Mouse (Mus musculus) midbrain, embryonic 11.5 days (tissue): ENCODE results near the gene Nectin2. TPM values are rescaled to one million over a fixed set of nuclear protein-coding genes. Genes with fewer than 3 reads are reported as not detected.
"Not testable (repeated sequence)": the region's sequence is repeated elsewhere in the genome, so short reads cannot be mapped to it uniquely, and the experiment has no call there.

Source experiments
- ATAC-seq: fragments of 200-750 bp; cut with Nextera tagmentation; 2 replicates; pipeline ENCODE4 v1.8.0; 2017; ENCODE audit warnings: moderate TSS enrichment, moderate library complexity; ENCODE audit not compliant: low FRiP score
- DNase-seq: peaks from one replicate; pipeline ENCODE4 v3.0.0; 2015; ENCODE audit warnings: low spot score; ENCODE audit errors: missing footprints
- H3K27ac ChIP-seq: fragments of 300-500 bp; sonication (generic); 2 replicates; pipeline ENCODE4 v1.5.1; 2014; ENCODE audit warnings: low read depth, low read length
- H3K27me3 ChIP-seq: fragments of 300-500 bp; sonication (generic); 2 replicates; pipeline ENCODE4 v1.6.1; 2014; ENCODE audit warnings: mild to moderate bottlenecking, low read length, moderate library complexity, mixed read lengths; ENCODE audit not compliant: control insufficient read depth, insufficient read depth
- H3K36me3 ChIP-seq: fragments of 300-500 bp; sonication (generic); 2 replicates; pipeline ENCODE4 v1.6.1; 2014; ENCODE audit warnings: mild to moderate bottlenecking, low read length, moderate library complexity, mixed read lengths; ENCODE audit not compliant: control insufficient read depth, insufficient read depth
- H3K4me1 ChIP-seq: fragments of 300-500 bp; sonication (generic); 2 replicates; pipeline ENCODE4 v1.6.1; 2014; ENCODE audit warnings: low read length; ENCODE audit not compliant: control insufficient read depth, insufficient read depth
- H3K4me2 ChIP-seq: fragments of 300-500 bp; sonication (generic); 2 replicates; pipeline ENCODE4 v1.6.1; 2014; ENCODE audit warnings: mild to moderate bottlenecking, moderate library complexity
- H3K4me3 ChIP-seq: fragments of 300-500 bp; sonication (generic); 2 replicates; pipeline ENCODE4 v1.5.1; 2014; ENCODE audit warnings: low read depth, low read length
- H3K9ac ChIP-seq: fragments of 300-500 bp; sonication (generic); 2 replicates; pipeline ENCODE4 v1.6.1; 2014; ENCODE audit warnings: low read length
- H3K9me3 ChIP-seq: fragments of 300-500 bp; sonication (generic); 2 replicates; pipeline ENCODE4 v1.6.1; 2016; ENCODE audit warnings: low read length; ENCODE audit not compliant: control insufficient read depth
- WGBS: fragments of 180-500 bp; shearing (Covaris S2); extraction: QIAGEN DNeasy Blood & Tissue Kit; methylation state at CpG from one replicate; pipeline ENCODE4 v1.1.7; 2014; 5-methylcytosine and 5-hydroxymethylcytosine counted together
- polyA plus RNA-seq: library from polyadenylated mRNA; unstranded; fragments of >200 nt; fragmentation: Nextera tagmentation; extraction: Ambion mirVana; gene quantifications from 2 replicates; pipeline ENCODE4 v1.2.1, GENCODE M21; 2014

Gene Nectin2
- polyA plus RNA-seq = 48.0 and 52.8 TPM in 2 replicates

DNA sequence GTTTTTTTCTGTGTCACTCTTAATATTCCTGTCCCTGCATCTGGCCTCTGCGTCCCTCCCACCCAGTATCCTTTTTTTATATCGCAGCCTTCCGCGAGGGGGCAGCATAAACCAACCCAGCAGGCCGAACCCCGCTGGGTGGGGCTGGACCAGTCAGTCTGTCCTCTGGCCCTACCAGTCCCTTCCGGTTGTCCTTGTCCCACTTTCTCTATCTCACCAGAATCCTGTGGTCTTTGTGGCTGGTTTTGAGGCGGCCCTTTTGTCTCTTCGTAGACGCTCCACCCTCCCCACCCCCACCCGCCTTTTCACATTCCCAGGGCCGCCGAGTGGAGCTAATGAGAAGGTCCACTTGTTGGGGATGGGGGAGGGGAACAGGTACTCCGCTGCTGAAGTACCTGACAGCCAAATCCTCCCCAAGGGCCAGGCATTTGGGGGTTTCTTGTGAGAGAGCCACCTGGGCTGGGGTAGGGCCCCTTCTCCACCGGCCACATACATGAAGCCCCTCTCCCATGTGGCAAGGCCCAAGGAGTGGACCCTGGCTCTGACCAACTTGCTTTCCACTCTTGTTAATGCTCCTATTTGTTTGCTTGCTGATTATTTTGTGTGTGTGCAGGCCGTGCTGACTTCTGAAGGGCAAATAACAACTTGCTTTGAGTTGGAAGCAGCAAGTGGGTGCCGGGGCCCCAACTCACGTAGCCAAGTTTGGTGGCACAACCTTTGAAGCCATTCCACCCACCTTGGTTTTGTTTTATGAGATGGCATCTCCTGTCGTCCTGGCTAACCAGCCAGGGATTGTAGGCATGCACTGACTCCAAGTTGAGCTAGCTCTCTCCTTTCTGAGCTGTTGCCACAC, at the start of gene Nectin2:
TSS of gene Nectin2 (minus strand) at position 267 of the 853 bp plus-strand sequence.
- peak within 1 kb of the TSS; percentile 88 for H3K9ac ChIP-seq
- H3K36me3 ChIP-seq = no peaks in the 10 kb centered on the region
- H3K4me2 ChIP-seq = peak within 1 kb of the TSS; percentile 95
- H3K9me3 ChIP-seq = no peaks in the 10 kb centered on the region
- H3K27me3 ChIP-seq = no peaks in the 10 kb centered on the region
- H3K4me3 ChIP-seq = peak within 1 kb of the TSS; percentile 76
- H3K27ac ChIP-seq = peak within 1 kb of the TSS; percentile 55
- peaks cover 22% of the 10 kb centered on the region for H3K4me1 ChIP-seq
- WGBS = 19% methylated on average over 19 of the region's 19 CpGs
- DNase-seq = peak; percentile 97
- peak; percentile 76 for ATAC-seq

DNA sequence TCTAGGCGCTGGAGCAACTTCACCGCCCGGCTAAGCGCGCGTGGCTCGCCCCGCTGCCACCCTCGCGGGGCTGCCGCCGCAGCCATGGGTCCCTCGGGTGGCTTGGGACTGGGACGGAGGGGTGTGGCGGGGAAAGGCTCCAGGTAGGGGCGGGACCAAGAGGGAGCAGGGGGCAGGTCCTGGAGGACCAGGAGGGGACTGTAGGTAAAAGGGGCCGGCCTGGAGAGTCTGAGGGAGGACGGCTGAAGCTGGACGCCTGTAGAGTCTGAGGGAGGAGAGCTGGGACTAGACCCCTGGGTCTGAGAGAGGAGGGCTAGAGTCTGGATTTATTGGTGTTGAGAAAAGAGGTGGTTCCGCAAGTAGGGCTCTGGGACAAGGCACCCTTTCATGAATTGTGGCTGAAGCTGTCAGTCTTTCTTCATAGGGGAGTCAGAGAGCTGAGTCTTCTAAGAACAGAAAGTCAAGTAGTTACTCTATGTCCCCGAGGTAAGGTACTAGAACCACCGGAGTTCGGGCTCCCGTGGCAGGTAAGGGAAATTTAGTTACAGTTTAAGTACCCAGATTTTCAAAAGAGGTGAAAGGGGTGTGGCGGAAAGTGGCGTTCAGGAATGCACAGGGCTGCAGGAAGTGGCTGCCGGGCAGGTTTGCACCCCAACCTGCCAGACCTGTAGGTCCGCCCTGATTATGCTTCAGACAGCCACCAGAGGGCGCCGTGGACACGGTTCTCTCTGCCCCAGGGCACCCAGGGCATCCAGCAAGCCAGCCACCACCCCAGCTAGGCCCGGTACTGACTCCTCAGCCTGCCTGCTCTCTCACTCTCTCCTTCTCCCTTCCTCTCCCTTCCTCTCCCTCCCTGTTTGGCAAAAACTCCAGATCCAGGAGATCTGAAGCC, 46.7 kb upstream of the Nectin2 start, which contains the start of gene Cblc:
TSS of gene Cblc (minus strand) at position 113 of the 892 bp plus-strand sequence.
- Histone ChIP-seq H3K4me1 (no peaks in the 10 kb centered on the region), H3K27me3 (peaks cover 17% of the 10 kb centered on the region), H3K4me3 (no peak within 1 kb of the TSS), H3K9me3 (no peaks in the 10 kb centered on the region), H3K4me2 (no peak within 1 kb of the TSS), H3K9ac (0 out of 2 replicates have a peak within 1 kb of the TSS, but pooled peaks have one; percentile 5), H3K27ac (no peak within 1 kb of the TSS), H3K36me3 (no peaks in the 10 kb centered on the region)
- peak; percentile 93 for DNase-seq
- peak; percentile 67 for ATAC-seq
- WGBS = 3% methylated on average over 32 of the region's 32 CpGs

DNA sequence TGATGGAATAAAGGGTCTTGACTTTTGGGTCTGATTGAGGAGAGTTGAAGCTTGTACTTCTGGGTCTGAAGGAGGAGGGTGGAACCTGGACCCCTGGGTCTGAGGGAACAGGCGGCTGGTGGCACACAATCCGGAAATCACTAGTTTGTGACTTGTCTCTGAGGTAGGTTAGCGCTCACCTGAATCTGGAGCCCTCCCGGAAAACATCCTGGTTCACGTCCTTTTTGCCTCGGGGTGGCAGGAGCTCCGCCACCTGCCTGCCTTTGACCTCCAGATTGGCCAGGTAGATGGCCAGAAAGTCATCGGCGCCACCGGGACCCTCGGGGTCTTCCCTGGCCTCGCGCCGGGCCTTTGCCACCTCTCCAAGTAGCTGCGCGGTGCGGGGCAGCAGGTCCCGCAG, 46.0 kb upstream of the Nectin2 start:
- H3K27me3 ChIP-seq = peaks cover 17% of the 10 kb centered on the region
- no peak overlapping the region for H3K4me2 ChIP-seq
- no peaks in the 10 kb centered on the region for H3K36me3 ChIP-seq
- H3K9me3 ChIP-seq = no peaks in the 10 kb centered on the region
- H3K4me3 ChIP-seq = no peak overlapping the region
- 0 out of 2 replicates have a peak overlapping the region, but pooled peaks have one; percentile 5 for H3K9ac ChIP-seq
- DNase-seq (no peak), ATAC-seq (no peak)
- no peak overlapping the region for H3K27ac ChIP-seq
- 15% methylated on average over 18 of the region's 18 CpGs for WGBS
- H3K4me1 ChIP-seq = no peaks in the 10 kb centered on the region

DNA sequence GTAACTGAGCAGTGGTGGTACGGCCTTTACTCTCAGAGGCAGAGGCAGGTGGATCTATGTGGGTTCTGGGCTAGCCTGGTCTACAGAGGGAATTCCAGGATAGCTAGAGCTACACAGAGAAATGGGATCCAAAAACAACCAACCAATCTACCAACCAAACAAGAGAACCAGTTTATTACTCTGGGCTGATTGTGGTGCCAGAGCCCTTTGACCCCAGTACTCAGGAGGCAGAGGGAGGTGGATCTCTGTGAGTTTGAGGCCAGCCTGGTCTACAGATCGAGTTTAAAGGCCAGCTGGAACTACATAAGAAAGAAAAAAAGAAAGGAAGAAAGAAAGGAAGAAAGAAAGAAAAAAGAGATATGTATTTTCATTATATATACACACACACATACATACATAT, 45.0 kb upstream of the Nectin2 start:
- no peaks in the 10 kb centered on the region for H3K36me3 ChIP-seq
- no peak overlapping the region for H3K27ac ChIP-seq
- H3K9me3 ChIP-seq = no peaks in the 10 kb centered on the region
- no peak overlapping the region for H3K4me2 ChIP-seq
- no peaks in the 10 kb centered on the region for H3K4me1 ChIP-seq
- 64% methylated on average over 2 of the region's 2 CpGs for WGBS
- no peak for ATAC-seq
- peaks cover 17% of the 10 kb centered on the region for H3K27me3 ChIP-seq
- no peak overlapping the region for H3K9ac ChIP-seq
- no peak for DNase-seq
- no peak overlapping the region for H3K4me3 ChIP-seq

DNA sequence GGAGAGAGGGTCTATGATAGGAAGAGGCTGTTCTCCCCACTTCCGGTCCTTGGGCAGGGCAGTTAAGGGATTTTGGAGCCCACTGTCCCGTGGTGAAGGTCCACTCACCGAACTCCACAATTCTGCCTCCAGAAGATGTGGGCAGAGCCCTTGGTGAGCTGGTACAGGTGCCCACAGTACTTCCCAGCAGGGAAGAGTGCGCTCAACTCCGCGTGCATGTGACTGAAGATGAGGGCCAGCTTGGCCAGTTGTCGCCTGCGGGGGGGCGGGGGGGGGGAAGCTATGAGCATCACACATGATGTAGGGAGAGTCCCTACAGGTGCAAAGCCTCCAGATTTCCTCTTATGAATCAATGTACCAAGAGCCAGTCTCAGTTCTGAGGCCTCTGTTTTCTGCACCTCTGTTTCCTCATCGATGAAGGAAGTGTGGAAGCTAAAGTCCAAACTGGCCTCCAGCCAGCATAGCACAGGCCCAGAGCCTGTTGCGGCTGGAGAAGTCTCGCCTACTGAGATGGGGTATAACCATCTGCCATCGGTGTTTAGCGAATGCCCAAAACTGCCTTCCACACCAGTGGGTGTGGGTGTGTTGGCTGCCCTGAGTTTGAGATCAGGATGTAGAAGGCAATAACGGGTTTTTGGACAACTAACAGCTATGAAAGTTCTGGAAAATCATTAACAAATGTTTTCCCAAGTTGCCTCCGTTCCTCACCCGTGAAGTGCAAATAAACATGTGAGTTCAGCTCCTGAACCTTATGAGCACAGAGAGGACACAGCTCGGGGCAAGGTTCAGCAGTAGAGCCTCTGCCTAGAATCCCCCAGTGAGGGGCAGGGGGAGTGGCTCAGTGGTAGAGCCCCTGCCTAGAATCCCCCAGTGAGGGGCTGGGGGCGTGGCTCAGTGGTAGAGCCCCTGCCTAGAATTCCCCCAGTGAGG, 42.7 kb upstream of the Nectin2 start:
- Histone ChIP-seq H3K4me3 (no peak overlapping the region), H3K27ac (no peak overlapping the region), H3K4me1 (peaks cover 2% of the 10 kb centered on the region), H3K27me3 (peaks cover 17% of the 10 kb centered on the region), H3K9ac (no peak overlapping the region), H3K4me2 (no peak overlapping the region), H3K36me3 (no peaks in the 10 kb centered on the region), H3K9me3 (no peaks in the 10 kb centered on the region)
- WGBS = 91% methylated on average over 19 of the region's 19 CpGs
- no peak for ATAC-seq
- DNase-seq = no peak

DNA sequence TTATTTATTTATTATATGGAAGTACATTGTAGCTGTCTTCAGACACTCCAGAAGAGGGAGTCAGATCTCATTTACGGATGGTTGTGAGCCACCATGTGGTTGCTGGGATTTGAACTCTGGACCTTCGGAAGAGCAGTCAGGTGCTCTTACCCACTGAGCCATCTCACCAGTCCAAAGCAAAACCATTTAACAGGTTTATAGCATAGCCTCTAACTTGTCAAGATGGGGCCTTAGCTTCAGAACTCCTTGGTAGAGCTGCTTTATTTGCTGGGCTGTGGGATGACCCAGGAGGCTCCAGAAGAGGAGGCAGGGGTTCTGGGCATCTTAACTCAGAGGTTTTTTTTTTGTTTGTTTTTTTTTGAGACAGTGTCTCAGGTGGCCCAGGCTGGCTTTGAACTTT, 41.2 kb upstream of the Nectin2 start:
- ATAC-seq, H3K4me1 ChIP-seq, H3K9me3 ChIP-seq, H3K27me3 ChIP-seq, DNase-seq, H3K9ac ChIP-seq, H3K4me3 ChIP-seq, H3K36me3 ChIP-seq, H3K27ac ChIP-seq, H3K4me2 ChIP-seq: not testable (repeated sequence)
- 87% methylated on average over 2 of the region's 2 CpGs for WGBS

DNA sequence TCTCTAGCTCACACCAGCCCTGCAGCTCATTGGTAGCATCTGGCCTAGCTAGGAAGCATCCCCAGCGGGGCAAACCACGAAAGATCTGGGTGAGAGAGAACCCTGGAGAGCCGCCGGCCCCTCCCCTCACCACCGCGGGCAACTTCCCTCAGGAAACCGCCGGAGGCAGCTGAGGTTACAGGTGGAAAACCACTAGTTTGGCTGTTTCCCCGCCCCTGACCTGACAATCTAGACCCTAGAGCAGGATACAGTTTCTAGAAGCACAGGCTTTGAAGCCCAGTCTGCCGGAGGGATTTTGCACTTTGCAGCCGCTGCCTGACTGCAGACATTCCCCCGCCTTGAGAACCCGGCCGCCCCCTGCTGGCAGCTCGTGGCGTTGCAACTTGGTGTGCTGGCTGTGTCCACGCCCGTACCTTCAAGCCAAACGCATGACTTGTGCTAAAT, 39.6 kb upstream of the Nectin2 start:
- Histone ChIP-seq H3K36me3 (no peaks in the 10 kb centered on the region), H3K4me2 (peak overlapping the region; percentile 52), H3K4me1 (peaks cover 2% of the 10 kb centered on the region), H3K9me3 (no peaks in the 10 kb centered on the region), H3K9ac (peak overlapping the region; percentile 48), H3K4me3 (peak overlapping the region; percentile 15), H3K27ac (no peak overlapping the region), H3K27me3 (no peaks in the 10 kb centered on the region; the same call in 1 of the 2 replicates)
- DNase-seq (peak; percentile 100), ATAC-seq (peak; percentile 77)
- WGBS = 1% methylated on average over 19 of the region's 19 CpGs

DNA sequence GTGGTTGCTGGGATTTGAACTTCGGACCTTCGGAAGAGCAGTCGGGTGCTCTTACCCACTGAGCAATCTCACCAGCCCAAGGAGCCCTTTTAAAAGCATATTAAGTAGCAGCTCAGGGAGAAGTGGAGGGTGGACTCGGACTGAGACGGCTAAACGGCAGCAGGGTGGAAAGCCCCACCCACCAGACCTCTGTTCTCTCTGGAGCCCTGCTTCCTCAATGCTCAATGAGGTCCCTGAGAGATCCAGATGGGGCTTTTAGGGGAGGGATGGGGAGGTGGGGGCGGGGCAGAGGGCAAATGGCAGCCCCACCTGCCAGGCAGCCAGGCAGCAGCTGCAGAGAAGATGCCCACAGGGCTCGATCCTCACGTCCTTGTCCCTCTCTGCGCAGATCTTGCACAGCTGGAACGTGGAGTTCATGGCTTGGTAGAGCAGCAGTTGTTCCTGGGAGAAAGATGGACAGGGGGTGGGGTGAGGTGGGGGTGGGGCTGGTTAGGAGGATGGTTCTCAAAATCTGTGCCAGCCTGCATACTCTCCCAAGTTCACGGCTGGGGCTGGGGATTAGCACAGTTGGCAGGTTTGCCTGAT, 35.7 kb upstream of the Nectin2 start:
- Histone ChIP-seq H3K36me3 (no peaks in the 10 kb centered on the region), H3K9me3 (no peaks in the 10 kb centered on the region; the same call in 1 of the 2 replicates), H3K27me3 (no peaks in the 10 kb centered on the region), H3K9ac (no peak overlapping the region), H3K27ac (no peak overlapping the region), H3K4me2 (no peak overlapping the region), H3K4me3 (no peak overlapping the region), H3K4me1 (peaks cover 2% of the 10 kb centered on the region)
- WGBS = 49% methylated on average over 11 of the region's 12 CpGs
- ATAC-seq (no peak), DNase-seq (no peak)
